Mouse (Mus musculus) liver, embryonic 16.5 days (tissue): ENCODE results near the gene Adgrl2. TPM values are rescaled to one million over a fixed set of nuclear protein-coding genes. Genes with fewer than 3 reads are reported as not detected.

Experiments
- ATAC-seq: fragments of 200-750 bp; cut with Nextera tagmentation; 2 replicates; pipeline ENCODE4 v1.8.0; 2017; ENCODE audit warnings: low read depth, mild to moderate bottlenecking, moderate number of reproducible peaks, moderate library complexity
- H3K27ac ChIP-seq: fragments of 300-500 bp; sonication (generic); 2 replicates; pipeline ENCODE4 v1.5.1; 2014; ENCODE audit warnings: mild to moderate bottlenecking, low read length
- H3K27me3 ChIP-seq: fragments of 300-500 bp; sonication (generic); 2 replicates; pipeline ENCODE4 v1.6.1; 2014; ENCODE audit warnings: low read depth, low read length, mixed read lengths; ENCODE audit not compliant: control insufficient read depth, insufficient read depth
- H3K36me3 ChIP-seq: fragments of 300-500 bp; sonication (generic); 2 replicates; pipeline ENCODE4 v1.6.1; 2014; ENCODE audit warnings: mild to moderate bottlenecking; ENCODE audit not compliant: control insufficient read depth, insufficient read depth
- H3K4me1 ChIP-seq: fragments of 300-500 bp; sonication (generic); 2 replicates; pipeline ENCODE4 v1.6.1; 2014; ENCODE audit warnings: low read depth, low read length, mixed read lengths; ENCODE audit not compliant: control insufficient read depth
- H3K4me2 ChIP-seq: fragments of 300-500 bp; sonication (generic); 2 replicates; pipeline ENCODE4 v1.6.1; 2014; ENCODE audit warnings: low read depth, low read length, mixed read lengths
- H3K4me3 ChIP-seq: fragments of 300-500 bp; sonication (generic); 2 replicates; pipeline ENCODE4 v1.5.1; 2014; ENCODE audit warnings: low read depth, mild to moderate bottlenecking, low read length
- H3K9ac ChIP-seq: fragments of 300-500 bp; sonication (generic); 2 replicates; pipeline ENCODE4 v1.6.1; 2014; ENCODE audit warnings: low read depth, low read length
- H3K9me3 ChIP-seq: fragments of 300-500 bp; sonication (generic); replicated peaks from 2 replicates; pipeline ENCODE4 v1.6.1; 2016; ENCODE audit warnings: low read length; ENCODE audit not compliant: control insufficient read depth
- WGBS: fragments of 180-500 bp; shearing (Covaris S2); extraction: QIAGEN DNeasy Blood & Tissue Kit; methylation state at CpG from one replicate; pipeline ENCODE4 v1.1.7; 2014; ENCODE audit not compliant: insufficient replicate concordance; 5-methylcytosine and 5-hydroxymethylcytosine counted together
- polyA plus RNA-seq: library from polyadenylated mRNA; unstranded; fragments of >200 nt; fragmentation: Nextera tagmentation; extraction: Ambion mirVana; gene quantifications from 2 replicates; pipeline ENCODE4 v1.2.1, GENCODE M21; 2015

Gene Adgrl2
- polyA plus RNA-seq: 3.9 and 4.2 TPM in 2 replicates

DNA sequence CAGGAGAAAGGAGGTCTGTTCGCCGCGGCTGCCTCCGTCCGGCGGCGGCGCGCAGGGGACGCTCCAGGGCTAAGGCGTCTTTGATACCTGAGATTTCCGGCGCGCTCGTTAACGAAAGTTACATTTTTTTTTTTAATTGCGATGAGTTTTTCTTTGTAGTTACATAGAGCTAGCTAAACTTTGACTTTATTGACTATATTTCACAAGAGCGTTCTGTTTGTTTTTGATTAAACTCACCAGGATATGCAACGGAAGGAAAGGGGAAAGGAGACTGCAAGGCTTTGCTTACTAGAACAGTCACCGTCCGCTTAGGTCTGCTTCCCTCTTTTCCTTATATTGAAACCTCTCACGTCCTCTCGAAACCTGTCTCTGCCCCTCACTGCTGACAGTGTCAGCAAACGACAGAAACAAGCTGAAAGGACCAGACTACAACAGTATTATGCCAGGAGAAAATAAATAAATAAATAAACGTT lies at the start of gene Adgrl2:
Adgrl2 (minus strand) TSS at position 25 of the 473 bp plus-strand sequence.
- Histone ChIP-seq H3K9me3 (no peaks in the 10 kb centered on the region), H3K4me3 (peak within 1 kb of the TSS; percentile 67), H3K36me3 (no peaks in the 10 kb centered on the region), H3K9ac (peak within 1 kb of the TSS; percentile 52), H3K4me1 (no peaks in the 10 kb centered on the region), H3K27ac (peak within 1 kb of the TSS; percentile 79), H3K27me3 (peaks cover 53% of the 10 kb centered on the region), H3K4me2 (peak within 1 kb of the TSS; percentile 69)
- no peak for ATAC-seq
- under 1% methylated on average over 25 of the region's 25 CpGs for WGBS

DNA sequence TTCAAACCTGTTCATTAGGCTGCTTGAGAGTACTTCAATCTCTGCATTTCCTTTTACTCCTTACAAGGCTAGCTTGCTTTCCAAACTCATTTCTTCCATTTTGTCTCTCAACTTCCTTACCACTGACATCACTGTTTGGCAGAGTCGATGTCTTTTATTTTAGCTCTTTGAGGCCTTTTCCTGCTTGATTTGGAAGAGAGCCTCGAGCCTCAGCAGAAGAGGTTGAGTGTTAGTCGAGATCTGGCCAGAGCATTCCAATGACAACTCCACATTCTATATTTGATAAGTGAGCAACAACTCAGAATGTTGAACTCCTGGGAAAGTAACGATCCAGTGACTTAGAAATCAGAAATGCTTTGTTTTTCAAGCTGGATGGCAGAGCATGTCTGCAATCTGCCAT lies 48.4 kb upstream of the Adgrl2 start:
- H3K27ac ChIP-seq: no peak overlapping the region
- no peak overlapping the region for H3K4me3 ChIP-seq
- H3K9me3 ChIP-seq: no peaks in the 10 kb centered on the region
- 39% methylated on average over 4 of the region's 4 CpGs for WGBS
- H3K9ac ChIP-seq: no peak overlapping the region
- no peaks in the 10 kb centered on the region for H3K36me3 ChIP-seq
- no peaks in the 10 kb centered on the region for H3K4me1 ChIP-seq
- H3K27me3 ChIP-seq: no peaks in the 10 kb centered on the region
- no peak overlapping the region for H3K4me2 ChIP-seq
- ATAC-seq: no peak

DNA sequence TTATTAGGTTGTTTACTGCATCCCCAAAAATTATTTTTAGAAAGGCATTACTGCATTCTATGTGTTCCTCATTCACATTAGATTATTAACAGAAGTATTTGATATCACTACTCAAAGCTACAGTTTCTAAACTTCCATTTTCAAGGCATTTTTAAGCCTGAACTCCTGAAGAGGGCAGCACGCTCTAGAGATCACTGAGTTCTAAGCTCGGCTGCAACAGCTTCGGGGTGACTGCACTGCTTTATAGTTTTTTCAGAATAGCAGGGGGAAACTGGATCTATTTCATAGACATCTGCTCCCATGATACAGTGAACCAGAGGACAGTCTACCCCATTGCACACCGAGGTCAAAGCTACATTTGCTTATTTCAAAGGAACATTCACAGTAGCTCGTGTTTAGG lies 29.6 kb upstream of the Adgrl2 start:
- Histone ChIP-seq H3K27me3 (no peaks in the 10 kb centered on the region), H3K9me3 (no peaks in the 10 kb centered on the region), H3K4me2 (no peak overlapping the region), H3K4me1 (no peaks in the 10 kb centered on the region), H3K4me3 (no peak overlapping the region), H3K36me3 (no peaks in the 10 kb centered on the region), H3K9ac (no peak overlapping the region), H3K27ac (no peak overlapping the region)
- WGBS: 60% methylated on average over 5 of the region's 5 CpGs
- no peak for ATAC-seq

DNA sequence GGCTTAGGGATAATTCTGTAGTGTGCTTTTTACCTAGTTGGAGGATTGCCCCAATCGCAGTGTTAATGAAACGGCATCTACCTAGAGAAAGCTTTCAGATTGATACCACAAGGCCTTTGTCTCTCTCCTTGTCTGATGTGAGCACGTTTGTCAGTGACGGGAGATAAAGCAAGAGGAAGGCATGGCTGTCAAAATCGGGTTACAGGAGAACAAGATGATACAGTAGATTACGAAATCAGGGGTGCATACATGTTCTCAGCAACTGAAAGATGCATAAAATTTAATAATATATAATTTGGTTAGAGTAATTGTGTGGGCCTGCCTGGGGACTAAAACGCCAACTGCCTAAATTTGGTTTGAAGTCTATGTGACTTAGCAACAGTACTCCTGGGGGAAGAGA lies 19.0 kb upstream of the Adgrl2 start:
- no peaks in the 10 kb centered on the region for H3K27me3 ChIP-seq
- H3K9ac ChIP-seq: no peak overlapping the region
- H3K9me3 ChIP-seq: no peaks in the 10 kb centered on the region
- no peaks in the 10 kb centered on the region; the same call in 1 of the 2 replicates for H3K4me1 ChIP-seq
- no peak for ATAC-seq
- H3K36me3 ChIP-seq: no peaks in the 10 kb centered on the region
- H3K4me2 ChIP-seq: no peak overlapping the region
- no peak overlapping the region for H3K27ac ChIP-seq
- WGBS: 48% methylated on average over 7 of the region's 7 CpGs
- no peak overlapping the region for H3K4me3 ChIP-seq

DNA sequence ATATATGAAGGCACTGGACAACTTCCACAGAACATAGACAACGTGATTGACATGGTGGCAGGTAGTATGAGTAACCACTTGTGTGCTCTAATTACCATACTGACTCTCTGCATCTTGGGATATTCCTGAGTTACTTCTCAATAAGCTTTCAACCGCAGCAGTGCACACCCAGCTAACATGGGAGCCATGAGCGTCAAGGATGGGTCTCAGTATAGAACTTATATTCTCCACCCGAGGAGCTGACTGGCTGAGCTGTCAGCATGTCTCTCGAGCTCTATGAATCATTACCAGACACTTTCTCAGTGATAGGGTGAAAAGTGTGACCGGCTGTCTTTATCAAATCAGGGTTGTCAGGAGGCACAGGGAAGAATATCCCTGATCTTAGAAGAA lies 18.3 kb upstream of the Adgrl2 start:
- H3K4me2 ChIP-seq: no peak overlapping the region
- no peaks in the 10 kb centered on the region for H3K9me3 ChIP-seq
- ATAC-seq: no peak
- H3K27ac ChIP-seq: no peak overlapping the region
- no peaks in the 10 kb centered on the region; the same call in 1 of the 2 replicates for H3K4me1 ChIP-seq
- H3K27me3 ChIP-seq: no peaks in the 10 kb centered on the region
- no peak overlapping the region for H3K9ac ChIP-seq
- WGBS: 51% methylated on average over 6 of the region's 6 CpGs
- no peaks in the 10 kb centered on the region for H3K36me3 ChIP-seq
- no peak overlapping the region for H3K4me3 ChIP-seq

DNA sequence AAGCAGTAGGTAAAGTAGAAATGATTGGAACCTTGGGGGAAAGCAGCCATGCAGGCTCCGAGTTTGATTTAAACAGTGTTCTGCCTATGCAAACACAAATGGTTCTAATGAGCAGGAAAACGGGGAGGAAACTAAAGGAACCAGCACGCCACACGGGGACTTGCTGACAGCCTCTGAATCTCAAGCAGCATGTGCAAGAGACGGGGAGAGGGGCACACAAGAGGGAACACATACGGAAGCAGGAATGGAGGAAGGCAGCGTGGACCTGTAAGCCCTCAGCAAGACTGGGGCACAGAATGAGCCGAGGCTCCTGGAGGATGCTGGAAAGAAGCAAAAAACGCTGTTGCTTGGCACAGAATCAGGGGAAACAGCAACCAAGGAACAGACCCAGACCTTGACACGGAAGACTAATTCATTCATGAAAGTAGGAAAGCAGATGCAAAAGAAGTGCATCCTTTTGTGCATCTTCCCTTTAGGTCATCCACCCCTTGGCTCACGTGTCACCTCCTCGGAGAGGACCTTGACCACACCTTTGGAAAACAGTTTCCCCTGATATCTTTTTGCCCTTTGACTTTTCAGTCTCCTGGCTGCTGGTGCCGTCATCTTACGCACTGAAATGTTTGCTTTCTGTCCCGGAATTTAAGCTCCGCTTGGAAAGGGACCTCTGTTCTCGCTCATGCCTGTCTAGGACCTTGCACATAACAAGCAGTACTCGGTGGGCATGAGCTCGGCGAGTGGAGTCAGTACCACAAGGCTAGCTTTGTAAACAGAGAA lies 17.7 kb upstream of the Adgrl2 start:
- H3K9me3 ChIP-seq: no peaks in the 10 kb centered on the region
- H3K36me3 ChIP-seq: no peaks in the 10 kb centered on the region
- H3K9ac ChIP-seq: no peak overlapping the region
- no peaks in the 10 kb centered on the region; the same call in 1 of the 2 replicates for H3K4me1 ChIP-seq
- 58% methylated on average over 20 of the region's 20 CpGs for WGBS
- H3K4me2 ChIP-seq: no peak overlapping the region
- no peak for ATAC-seq
- no peaks in the 10 kb centered on the region for H3K27me3 ChIP-seq
- no peak overlapping the region for H3K27ac ChIP-seq
- no peak overlapping the region for H3K4me3 ChIP-seq

DNA sequence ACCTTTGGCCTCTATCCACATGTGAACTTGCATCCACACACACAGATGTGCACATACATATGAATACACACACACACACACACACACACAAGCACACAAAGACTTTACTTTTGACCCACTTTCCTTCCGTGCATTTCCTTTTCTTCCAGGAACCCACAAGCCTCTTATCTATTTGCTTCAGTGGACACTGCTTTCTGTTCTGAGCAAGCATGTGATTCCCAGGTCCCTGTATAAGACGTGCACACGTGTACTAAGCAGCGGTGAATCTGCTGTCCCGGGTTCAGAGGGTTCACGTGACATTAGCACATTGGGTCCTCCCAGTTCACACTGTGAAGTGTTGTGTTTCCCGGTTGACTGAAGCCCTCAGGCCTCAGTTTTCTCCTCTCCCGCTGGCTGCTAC lies 11.0 kb upstream of the Adgrl2 start:
- Histone ChIP-seq H3K27ac (no peak overlapping the region), H3K27me3 (no peaks in the 10 kb centered on the region), H3K9me3 (no peaks in the 10 kb centered on the region), H3K4me1 (no peaks in the 10 kb centered on the region), H3K4me3 (no peak overlapping the region), H3K36me3 (no peaks in the 10 kb centered on the region), H3K4me2 (no peak overlapping the region), H3K9ac (no peak overlapping the region)
- WGBS: 32% methylated on average over 8 of the region's 8 CpGs
- ATAC-seq: peak; percentile 48; the same call in 1 of the 2 replicates

DNA sequence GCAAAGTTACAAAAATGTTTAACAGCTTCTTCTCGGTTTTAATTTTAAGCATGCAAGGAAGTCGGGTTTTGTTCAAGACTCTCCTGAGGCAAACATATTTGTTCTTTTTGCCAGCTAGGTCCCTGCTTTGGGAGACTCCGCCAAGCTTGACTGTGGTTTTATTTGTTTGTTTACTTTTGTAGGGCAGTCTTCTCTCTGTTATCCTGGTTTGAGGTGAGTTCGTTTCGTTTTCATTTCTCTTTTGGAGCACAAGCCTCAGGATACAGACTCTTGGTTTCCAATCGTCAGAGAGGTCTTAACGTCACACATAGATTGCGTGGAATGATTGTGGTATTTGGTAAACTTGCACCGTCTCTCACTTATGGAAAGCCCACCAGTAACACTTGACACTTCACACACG lies 8.3 kb upstream of the Adgrl2 start:
- no peak for ATAC-seq
- H3K9me3 ChIP-seq: no peaks in the 10 kb centered on the region
- H3K27me3 ChIP-seq: no peaks in the 10 kb centered on the region
- H3K4me1 ChIP-seq: no peaks in the 10 kb centered on the region
- no peak overlapping the region for H3K9ac ChIP-seq
- no peak overlapping the region for H3K4me3 ChIP-seq
- no peak overlapping the region for H3K27ac ChIP-seq
- H3K36me3 ChIP-seq: no peaks in the 10 kb centered on the region
- H3K4me2 ChIP-seq: no peak overlapping the region
- WGBS: 41% methylated on average over 10 of the region's 10 CpGs

DNA sequence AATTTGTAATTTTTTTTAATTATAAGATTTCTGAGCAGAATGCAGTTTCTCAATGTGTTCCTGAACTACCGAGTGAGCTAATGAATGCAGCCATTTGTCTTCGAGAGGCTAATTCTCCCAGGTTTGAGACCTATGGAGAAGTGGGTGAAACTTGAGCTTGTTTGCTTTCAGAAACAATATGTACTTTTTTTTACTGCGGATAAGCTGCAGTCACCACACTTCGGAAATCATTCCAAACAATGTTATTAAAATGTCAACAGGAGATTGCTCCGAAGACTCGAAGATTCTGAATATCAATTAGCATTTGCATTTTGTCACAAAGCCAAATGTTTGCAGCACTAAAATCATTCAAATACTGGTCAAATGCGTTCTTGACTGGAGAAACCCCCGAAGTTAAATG lies 701 bp upstream of the Adgrl2 start:
- no peaks in the 10 kb centered on the region for H3K36me3 ChIP-seq
- H3K4me2 ChIP-seq: no peak overlapping the region
- H3K27me3 ChIP-seq: peaks cover 53% of the 10 kb centered on the region
- ATAC-seq: no peak
- H3K9ac ChIP-seq: no peak overlapping the region
- 11% methylated on average over 8 of the region's 8 CpGs for WGBS
- no peaks in the 10 kb centered on the region for H3K9me3 ChIP-seq
- H3K4me1 ChIP-seq: no peaks in the 10 kb centered on the region
- no peak overlapping the region for H3K27ac ChIP-seq
- H3K4me3 ChIP-seq: no peak overlapping the region; the same call in 1 of the 2 replicates
